Mouse (Mus musculus): ENCODE measurements around the gene Paf1. TPM values are rescaled to one million over a fixed set of nuclear protein-coding genes. Genes with fewer than 3 reads are reported as not detected.
A peak's percentile ranks its signal among the peaks of the same experiment; 100 is the strongest.

Paf1 gene
- polyA plus RNA-seq, 1 experiment = 78.4 TPM

GRCm38 (mm10) chr7:28430512-28430911 lies 37.8 kb downstream of the Paf1 start:
- Histone ChIP-seq H3K4me3 (ENCODE audit: insufficient read depth, low read depth, low read length) (no peak overlapping the region), H3K27me3 (replicated peaks; ENCODE audit: control insufficient read depth, insufficient read depth, low read length) (no peaks in the 10 kb centered on the region), H3K27ac (ENCODE audit: insufficient read depth, low read depth, low read length) (no peak overlapping the region), H3K4me1 (ENCODE audit: control insufficient read depth, insufficient read depth, low read length) (peaks cover 10% of the 10 kb centered on the region; the same call in 1 of the 2 replicates), H3K36me3 (ENCODE audit: control insufficient read depth, insufficient read depth, low read length) (no peaks in the 10 kb centered on the region)
- TF ChIP-seq POLR2A (IDR thresholded peaks at IDR 0.05; ENCODE audit: low read depth, low read length) (no peak), CTCF (conservative IDR thresholded peaks at IDR 0.05; ENCODE audit: insufficient read depth, insufficient read length, low read depth, low read length) (no peak)
- DNase-seq = no peak
- WGBS = 62% methylated on average over 1 of the region's 1 CpGs

GRCm38 (mm10) chr7:28432252-28432651 lies 39.5 kb downstream of the Paf1 start:
- H3K27ac ChIP-seq (ENCODE audit: insufficient read depth, low read depth, low read length) = no peak overlapping the region
- H3K4me1 ChIP-seq (ENCODE audit: control insufficient read depth, insufficient read depth, low read length) = peaks cover 8% of the 10 kb centered on the region; the same call in 1 of the 2 replicates
- 92% methylated on average over 2 of the region's 2 CpGs for WGBS
- H3K4me3 ChIP-seq (ENCODE audit: insufficient read depth, low read depth, low read length) = no peak overlapping the region
- no peaks in the 10 kb centered on the region for H3K36me3 ChIP-seq (ENCODE audit: control insufficient read depth, insufficient read depth, low read length)
- H3K27me3 ChIP-seq (replicated peaks; ENCODE audit: control insufficient read depth, insufficient read depth, low read length) = no peaks in the 10 kb centered on the region
- TF ChIP-seq POLR2A (IDR thresholded peaks at IDR 0.05; ENCODE audit: low read depth, low read length) = no peak
- no peak for TF ChIP-seq CTCF (conservative IDR thresholded peaks at IDR 0.05; ENCODE audit: insufficient read depth, insufficient read length, low read depth, low read length)
- no peak for DNase-seq

- Histone ChIP-seq H3K36me3 (ENCODE audit: control insufficient read depth, insufficient read depth, low read length) (no peaks in the 10 kb centered on the region), H3K27me3 (replicated peaks; ENCODE audit: control insufficient read depth, insufficient read depth, low read length) (no peaks in the 10 kb centered on the region), H3K27ac (ENCODE audit: insufficient read depth, low read depth, low read length) (no peak overlapping the region), H3K4me3 (ENCODE audit: insufficient read depth, low read depth, low read length) (peak overlapping the region; percentile 94), H3K4me1 (ENCODE audit: control insufficient read depth, insufficient read depth, low read length) (peaks cover 3% of the 10 kb centered on the region; the same call in 1 of the 2 replicates)
- 20% methylated on average over 55 of the region's 70 CpGs for whole genome bisulfite sequencing
- DNase-seq = no peak
- TF ChIP-seq POLR2A (IDR thresholded peaks at IDR 0.05; ENCODE audit: low read depth, low read length) (no peak), CTCF (conservative IDR thresholded peaks at IDR 0.05; ENCODE audit: insufficient read depth, insufficient read length, low read depth, low read length) (no peak)
Measured at GRCm38 (mm10) chr7:28435660-28436259, 43.0 kb downstream of the Paf1 start.

- Histone ChIP-seq H3K4me1 (ENCODE audit: control insufficient read depth, insufficient read depth, low read length) (peaks cover 3% of the 10 kb centered on the region; the same call in 1 of the 2 replicates), H3K27ac (ENCODE audit: insufficient read depth, low read depth, low read length) (peak overlapping the region; percentile 68), H3K4me3 (ENCODE audit: insufficient read depth, low read depth, low read length) (peak overlapping the region; percentile 94), H3K36me3 (ENCODE audit: control insufficient read depth, insufficient read depth, low read length) (no peaks in the 10 kb centered on the region), H3K27me3 (replicated peaks; ENCODE audit: control insufficient read depth, insufficient read depth, low read length) (no peaks in the 10 kb centered on the region)
- DNase-seq = peak; percentile 100
- TF ChIP-seq CTCF (conservative IDR thresholded peaks at IDR 0.05; ENCODE audit: insufficient read depth, insufficient read length, low read depth, low read length) = peak; percentile 64
- TF ChIP-seq POLR2A (IDR thresholded peaks at IDR 0.05; ENCODE audit: low read depth, low read length) = no peak
- WGBS = under 1% methylated on average over 56 of the region's 64 CpGs
Measured at GRCm38 (mm10) chr7:28436271-28436904, 43.6 kb downstream of the Paf1 start.

GRCm38 (mm10) chr7:28436932-28437570 lies 44.3 kb downstream of the Paf1 start, which contains the start of gene Gmfg:
Gmfg (plus strand) TSS chr7:28437447.
- peak; percentile 90 for DNase-seq
- no peaks in the 10 kb centered on the region for H3K27me3 ChIP-seq (replicated peaks; ENCODE audit: control insufficient read depth, insufficient read depth, low read length)

DNA sequence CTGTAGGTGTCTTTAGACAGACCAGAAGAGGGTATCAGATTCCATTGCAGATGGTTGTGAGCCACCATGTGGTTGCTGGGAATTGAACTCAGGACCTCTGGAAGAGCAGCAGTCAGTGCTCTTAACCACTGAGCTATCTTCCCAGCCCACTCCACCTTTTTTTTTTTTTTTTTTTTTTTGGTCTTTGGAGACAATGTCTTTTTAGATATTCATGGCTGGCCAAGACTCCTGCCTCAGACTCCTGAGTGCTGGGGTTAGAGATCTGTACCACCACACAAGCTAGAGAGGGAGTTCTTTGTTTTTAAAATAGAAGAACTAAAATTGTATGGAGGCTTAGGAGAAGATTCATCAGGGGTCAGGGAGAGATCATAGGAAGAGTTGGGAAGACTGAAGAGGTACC lies 45.2 kb downstream of the Paf1 start:
- no peak for DNase-seq
- H3K36me3 ChIP-seq (ENCODE audit: control insufficient read depth, insufficient read depth, low read length) = no peaks in the 10 kb centered on the region
- TF ChIP-seq CTCF (conservative IDR thresholded peaks at IDR 0.05; ENCODE audit: insufficient read depth, insufficient read length, low read depth, low read length) (no peak), POLR2A (IDR thresholded peaks at IDR 0.05; ENCODE audit: low read depth, low read length) (no peak)
- no peak overlapping the region for H3K27ac ChIP-seq (ENCODE audit: insufficient read depth, low read depth, low read length)
- no peaks in the 10 kb centered on the region for H3K27me3 ChIP-seq (replicated peaks; ENCODE audit: control insufficient read depth, insufficient read depth, low read length)
- H3K4me1 ChIP-seq (ENCODE audit: control insufficient read depth, insufficient read depth, low read length) = peaks cover 3% of the 10 kb centered on the region; the same call in 1 of the 2 replicates
- H3K4me3 ChIP-seq (ENCODE audit: insufficient read depth, low read depth, low read length) = no peak overlapping the region

More at GRCm38 (mm10) chr7:28436932-28437570, 44.3 kb downstream of the Paf1 start, which contains the start of gene Gmfg:
- WGBS = 2% methylated on average over 16 of the region's 16 CpGs
- Histone ChIP-seq H3K27ac (ENCODE audit: insufficient read depth, low read depth, low read length) (peak within 1 kb of the TSS; percentile 68), H3K36me3 (ENCODE audit: control insufficient read depth, insufficient read depth, low read length) (no peaks in the 10 kb centered on the region), H3K4me1 (ENCODE audit: control insufficient read depth, insufficient read depth, low read length) (peaks cover 3% of the 10 kb centered on the region; the same call in 1 of the 2 replicates), H3K4me3 (ENCODE audit: insufficient read depth, low read depth, low read length) (peak within 1 kb of the TSS; percentile 60)
- no peak for TF ChIP-seq POLR2A (IDR thresholded peaks at IDR 0.05; ENCODE audit: low read depth, low read length)
- TF ChIP-seq CTCF (conservative IDR thresholded peaks at IDR 0.05; ENCODE audit: insufficient read depth, insufficient read length, low read depth, low read length) = peak; percentile 76

DNA sequence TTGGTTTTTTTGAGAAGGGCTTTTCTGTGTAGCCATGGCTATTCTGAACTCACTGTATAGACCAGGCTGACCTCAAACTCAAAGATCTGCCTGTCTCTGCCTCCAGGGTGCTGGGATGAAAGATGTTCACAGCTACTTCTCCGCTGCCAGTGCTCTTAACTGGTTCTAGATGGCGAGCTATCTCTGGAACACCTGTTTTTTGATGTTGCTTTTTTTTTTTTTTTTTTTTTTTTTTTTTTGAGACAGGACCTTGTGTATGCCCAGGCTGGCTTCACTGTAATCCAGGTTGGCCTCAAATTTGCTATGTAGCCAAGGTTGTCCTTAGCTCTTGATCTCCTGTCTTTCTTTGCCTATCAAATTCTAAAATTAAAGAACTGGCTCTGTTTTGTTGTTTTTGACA lies 46.0 kb downstream of the Paf1 start:
- H3K36me3 ChIP-seq (ENCODE audit: control insufficient read depth, insufficient read depth, low read length) = no peaks in the 10 kb centered on the region
- TF ChIP-seq CTCF (conservative IDR thresholded peaks at IDR 0.05; ENCODE audit: insufficient read depth, insufficient read length, low read depth, low read length) = no peak
- TF ChIP-seq POLR2A (IDR thresholded peaks at IDR 0.05; ENCODE audit: low read depth, low read length) = no peak
- no peak for DNase-seq
- H3K27ac ChIP-seq (ENCODE audit: insufficient read depth, low read depth, low read length) = no peak overlapping the region
- H3K4me1 ChIP-seq (ENCODE audit: control insufficient read depth, insufficient read depth, low read length) = peaks cover 3% of the 10 kb centered on the region; the same call in 1 of the 2 replicates
- 91% methylated on average over 2 of the region's 2 CpGs for WGBS
- no peak overlapping the region for H3K4me3 ChIP-seq (ENCODE audit: insufficient read depth, low read depth, low read length)
- H3K27me3 ChIP-seq (replicated peaks; ENCODE audit: control insufficient read depth, insufficient read depth, low read length) = no peaks in the 10 kb centered on the region
